Mouse (Mus musculus) brain, embryonic 18.5 days (tissue): ENCODE measurements at regions not wholly inside any gene's neighbourhood (a gene's known extent, or its start where the extent isn't known, plus 50 kb on each side); places are given as distances from the start of the nearest gene placed in this dataset.
"Not testable (repeated sequence)": the region's sequence is repeated elsewhere in the genome, so short reads cannot be mapped to it uniquely, and the experiment has no call there.

Experiments used
- DNase-seq: peaks from one replicate; pipeline ENCODE4 v3.0.0-alpha.2; 2012; ENCODE audit warnings: low read depth, low spot score

DNA sequence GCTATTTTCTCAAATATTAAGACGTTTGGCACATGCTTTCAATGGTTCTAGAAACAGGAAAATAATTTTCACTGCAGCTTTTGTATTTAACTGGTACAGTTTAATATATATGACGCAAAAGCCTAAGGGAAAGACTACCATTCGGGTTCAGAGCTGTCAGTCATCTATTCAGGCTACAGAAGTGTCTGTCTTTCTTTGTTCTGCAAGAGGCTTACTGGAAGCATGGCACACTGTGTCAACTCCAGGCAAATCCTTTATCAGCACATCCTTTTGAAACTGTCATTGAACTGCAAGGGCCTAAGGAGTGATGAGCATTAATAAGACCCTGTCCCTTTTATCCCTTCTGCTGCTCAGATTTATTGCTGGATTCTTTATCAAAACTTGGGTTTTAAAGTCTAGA, 303.8 kb upstream of the Gm5152 start:
- DNase-seq, result not testable (repeated sequence)

DNA sequence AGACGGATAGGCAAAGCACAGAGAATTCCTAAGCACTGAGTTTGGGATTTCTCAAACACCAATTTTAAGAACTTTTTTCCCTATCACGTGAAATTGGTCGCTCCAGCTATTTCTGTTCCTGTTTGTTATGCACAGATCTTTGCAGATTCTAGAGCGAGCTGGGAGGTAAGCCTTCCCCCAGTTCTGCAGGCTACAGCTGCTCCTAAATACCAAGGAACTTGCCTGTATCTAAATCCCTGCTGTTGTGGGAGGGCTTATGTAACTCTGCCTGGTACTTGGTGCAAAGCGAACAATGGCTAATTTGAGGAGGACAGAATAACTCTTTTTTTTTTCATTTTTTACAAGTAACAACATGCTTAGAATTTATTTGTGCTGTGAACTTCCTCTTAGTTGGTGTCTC, 316.0 kb upstream of the Gm5152 start:
- DNase-seq, result no peak

DNA sequence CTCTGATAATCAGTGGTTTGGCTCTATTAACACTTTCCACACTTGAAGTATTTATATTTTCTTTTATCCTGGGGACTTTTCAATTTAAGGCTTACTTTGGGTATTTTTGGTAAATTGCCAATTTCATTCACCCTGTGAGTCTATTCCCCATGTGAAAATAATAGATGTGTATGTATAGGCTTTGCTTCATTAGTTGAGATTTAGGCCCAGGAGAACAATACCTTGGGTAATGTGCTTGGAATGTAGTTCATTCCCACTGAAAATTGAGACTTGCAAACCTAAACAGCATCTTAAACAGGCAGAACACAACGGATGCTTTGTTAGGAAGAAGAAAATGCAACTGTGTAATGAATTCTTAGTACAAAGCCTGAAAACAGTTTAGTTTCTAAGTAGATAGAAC, 346.1 kb upstream of the Gm5152 start:
- DNase-seq, result no peak

DNA sequence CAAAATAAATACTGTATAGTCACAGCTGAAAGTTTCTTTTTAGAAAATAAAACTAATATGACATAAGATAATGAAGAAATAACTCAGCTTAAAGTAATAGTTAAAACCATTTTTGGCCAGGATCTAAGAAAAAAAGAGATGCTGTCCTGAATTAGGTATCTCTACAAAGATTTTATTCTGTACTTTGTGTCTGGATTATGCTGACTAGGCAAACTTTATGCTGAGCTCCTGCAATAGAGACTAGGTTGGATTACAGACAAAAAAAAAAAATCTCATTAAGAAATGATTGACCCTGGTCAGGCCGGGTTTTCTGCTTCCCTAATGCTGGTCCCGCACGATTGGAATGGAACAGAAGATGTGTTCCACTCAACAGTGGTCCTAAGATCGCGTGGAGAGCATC, 346.8 kb upstream of the Gm8871 start:
- no peak for DNase-seq

DNA sequence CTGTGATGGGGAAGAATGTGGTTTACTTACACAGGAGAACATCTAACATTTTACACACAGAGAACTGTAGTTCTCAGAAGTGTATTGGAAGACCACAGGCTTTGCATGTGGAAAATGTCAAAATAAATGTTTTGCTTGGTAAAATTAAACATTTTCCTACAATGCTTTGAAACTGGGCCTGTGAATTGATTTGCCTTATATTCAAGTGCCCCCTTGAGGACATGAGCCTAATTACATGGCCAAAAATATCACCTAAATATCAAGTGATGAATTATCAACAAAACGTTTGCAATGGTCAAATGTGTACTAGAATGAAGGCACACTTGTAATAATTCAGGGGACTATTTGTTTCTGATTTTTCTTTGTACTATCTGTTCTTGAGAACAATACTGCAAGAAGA, 314.4 kb upstream of the Gm8871 start:
- DNase-seq, result peak; percentile 32

DNA sequence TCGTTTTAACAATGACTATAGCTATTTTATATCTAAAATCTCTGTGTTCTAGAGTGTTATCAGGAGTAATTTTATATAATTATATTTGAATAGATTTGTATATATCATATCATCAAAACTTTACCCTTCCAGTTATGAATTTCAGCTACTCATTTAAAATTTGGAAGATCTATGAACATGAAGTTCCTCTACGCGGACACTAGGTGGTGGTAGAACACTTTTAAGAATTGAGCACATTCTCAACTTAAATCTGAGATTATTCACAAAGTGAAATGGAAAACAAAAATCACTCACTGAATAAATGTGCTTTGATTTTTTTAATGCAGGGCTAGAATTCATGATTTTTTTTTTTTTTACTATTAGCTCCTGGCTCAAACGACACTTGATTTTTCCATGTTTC, 299.5 kb upstream of the Gm8871 start:
- DNase-seq, result peak; percentile 3

DNA sequence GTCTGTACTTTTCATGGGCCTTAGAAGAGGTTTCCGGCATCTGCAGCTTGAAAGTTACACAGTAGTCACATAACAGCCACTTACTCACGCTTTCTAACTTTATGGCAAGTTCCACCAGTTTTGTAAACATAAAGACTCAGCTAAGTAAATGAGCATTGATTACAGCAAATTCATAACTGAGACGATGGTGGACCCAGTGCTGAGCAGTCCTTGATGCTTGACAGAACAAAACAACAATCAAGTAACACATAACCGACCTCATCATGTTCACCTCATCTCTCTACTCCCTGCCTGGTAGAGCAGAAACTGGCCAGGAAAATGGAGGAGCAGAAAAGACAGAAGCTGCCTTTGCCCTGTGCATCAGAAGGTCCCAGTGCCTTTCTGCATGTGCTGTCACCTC, 284.3 kb upstream of the Gm8871 start:
- DNase-seq, result no peak

DNA sequence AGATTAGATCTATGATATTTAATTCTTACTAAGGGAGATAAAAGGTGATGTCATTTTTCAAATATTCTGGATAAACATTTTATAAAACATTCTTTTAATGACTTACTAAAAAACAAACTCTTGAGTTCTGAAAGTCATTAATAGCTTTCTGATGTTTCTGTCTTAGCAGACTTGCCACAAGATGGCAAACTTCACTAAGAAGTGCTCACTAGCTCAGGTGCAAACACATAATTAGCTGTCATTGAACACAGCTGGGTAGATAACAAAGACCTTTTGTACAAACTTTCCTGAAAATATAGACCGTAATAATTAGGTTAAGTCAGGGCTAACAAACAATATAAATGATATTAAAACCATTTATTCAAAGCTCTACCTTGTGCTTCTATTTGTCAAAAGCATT, 273.4 kb upstream of the Gm8871 start:
- DNase-seq, result peak; percentile 34

DNA sequence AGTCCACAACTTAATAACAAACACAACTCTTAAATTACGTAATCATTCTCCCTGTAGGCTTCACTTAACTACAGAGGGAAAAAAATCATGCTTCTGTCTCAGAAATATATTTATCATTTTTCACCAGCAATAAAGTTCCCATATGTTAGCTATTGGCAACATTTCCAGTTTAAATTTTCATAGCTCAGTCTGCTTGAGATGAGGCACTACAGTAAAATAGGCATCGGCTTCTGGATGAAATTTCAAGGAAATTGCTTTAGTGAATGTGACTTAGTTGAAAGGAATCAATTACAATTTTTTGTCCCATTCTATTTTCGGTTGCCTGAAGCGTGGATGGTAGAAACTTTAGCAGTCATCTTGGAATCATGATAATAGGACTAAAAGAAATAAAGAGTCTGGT, 262.1 kb upstream of the Gm8871 start:
- DNase-seq, result peak; percentile 20

DNA sequence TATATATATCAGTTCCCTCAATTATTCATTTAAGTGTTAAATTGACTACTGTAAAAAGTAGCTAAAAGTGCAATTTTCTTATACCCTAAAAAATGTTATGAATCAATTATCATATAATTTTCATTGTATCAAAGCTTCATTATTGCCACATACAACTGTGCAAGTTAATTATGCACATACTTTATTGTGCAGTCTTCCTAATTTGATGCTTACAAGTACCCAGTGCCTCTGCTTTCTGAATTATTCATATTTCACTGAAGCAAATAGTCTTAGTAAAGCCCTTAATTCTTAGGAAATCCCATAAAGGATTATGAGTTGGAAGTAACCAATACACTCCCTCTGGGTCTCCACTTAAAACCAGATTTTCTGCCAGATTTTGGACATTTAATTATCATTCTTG, 220.5 kb upstream of the Gm8871 start:
- no peak for DNase-seq

DNA sequence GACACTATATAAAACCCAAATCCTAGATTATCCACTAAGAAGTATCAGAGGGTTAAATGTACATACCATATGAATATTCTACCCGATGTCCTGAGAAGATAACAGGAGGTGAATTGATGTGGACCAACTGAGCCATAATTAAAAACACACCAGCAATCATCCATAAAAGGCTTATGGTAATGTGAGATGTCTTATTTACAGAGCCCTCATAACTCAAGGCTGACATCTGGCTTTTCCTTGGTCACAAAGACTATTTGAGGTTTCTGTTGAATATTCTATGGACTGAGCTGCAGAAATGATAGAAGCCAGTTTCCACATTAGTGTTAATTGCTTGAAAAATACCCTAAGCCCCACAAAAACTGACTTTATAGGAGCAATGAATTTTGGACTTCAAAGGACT, 198.1 kb upstream of the Gm8871 start:
- DNase-seq, result no peak

DNA sequence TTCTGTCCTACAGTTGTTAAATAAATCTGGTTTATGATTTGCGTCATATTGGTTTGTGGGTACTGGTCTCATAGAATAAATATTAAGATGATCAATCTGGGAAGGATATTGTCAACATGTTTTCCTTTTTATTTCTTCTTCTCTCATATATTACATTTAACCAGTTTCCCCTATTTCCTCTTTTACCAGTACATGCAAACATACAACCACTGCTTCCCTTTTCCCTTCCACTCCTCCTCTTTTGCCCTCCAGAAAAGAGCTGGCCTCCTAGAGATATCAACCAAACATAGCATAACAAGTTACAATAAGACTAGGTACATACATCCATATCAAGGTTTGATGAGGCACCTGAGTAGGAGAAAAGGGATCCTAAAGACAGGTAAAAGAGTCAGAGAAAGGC, 180.1 kb upstream of the Gm8871 start:
- DNase-seq, result no peak
